Mouse (Mus musculus) ovary, postnatal 14 days (tissue): Measurements from ENCODE around the gene Gm5089.

Experiments
- DNase-seq: peaks from one replicate; pipeline ENCODE4 v3.0.0; 2022; ENCODE audit warnings: low spot score

Gm5089 gene

DNA sequence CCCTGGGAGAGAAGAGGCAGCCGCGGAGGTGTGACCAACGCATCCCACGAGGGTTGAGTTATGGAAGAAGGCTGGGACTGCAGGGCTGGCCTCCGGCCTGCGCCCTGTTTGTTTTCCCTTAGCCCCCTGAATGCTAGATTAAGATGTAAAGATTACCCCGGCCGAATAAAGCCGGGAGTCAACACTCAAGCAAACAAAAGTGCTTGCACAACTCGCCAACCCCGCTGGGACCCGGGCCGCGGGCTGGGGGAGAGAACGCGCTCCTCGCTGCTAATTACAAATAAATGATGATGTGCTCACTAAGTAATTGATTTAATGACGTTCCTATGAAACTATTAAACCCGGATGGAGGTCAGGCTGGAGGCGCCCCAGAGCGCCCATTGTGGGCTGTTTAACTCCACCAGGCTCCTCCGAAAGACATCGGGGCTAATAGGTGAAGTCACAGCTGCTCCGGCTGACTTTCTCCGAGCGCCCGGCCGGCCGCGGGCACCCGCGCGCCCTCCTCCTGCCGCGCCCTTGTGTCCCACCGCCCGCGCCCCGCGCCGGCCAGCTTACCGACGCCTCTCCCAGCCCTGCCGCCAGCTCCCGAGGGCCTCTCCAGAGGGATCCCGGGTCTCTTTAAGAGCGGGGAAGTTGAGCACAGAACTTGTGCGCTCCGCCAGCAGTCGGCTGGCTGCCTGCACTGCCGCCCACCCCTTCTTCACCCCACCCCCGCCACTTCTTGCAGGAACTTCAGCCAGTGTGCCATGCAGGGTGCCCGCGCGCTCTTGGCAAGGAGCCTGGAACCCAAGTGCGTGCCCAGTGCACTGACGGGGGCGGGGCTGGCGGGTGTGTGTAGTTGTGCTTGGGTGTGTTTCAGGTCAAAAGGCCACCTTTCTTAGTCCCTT, at the start of gene Gm5089:
TSS of gene Gm5089 (minus strand) at position 620 of the 887 bp plus-strand sequence.
- no peak for DNase-seq

DNA sequence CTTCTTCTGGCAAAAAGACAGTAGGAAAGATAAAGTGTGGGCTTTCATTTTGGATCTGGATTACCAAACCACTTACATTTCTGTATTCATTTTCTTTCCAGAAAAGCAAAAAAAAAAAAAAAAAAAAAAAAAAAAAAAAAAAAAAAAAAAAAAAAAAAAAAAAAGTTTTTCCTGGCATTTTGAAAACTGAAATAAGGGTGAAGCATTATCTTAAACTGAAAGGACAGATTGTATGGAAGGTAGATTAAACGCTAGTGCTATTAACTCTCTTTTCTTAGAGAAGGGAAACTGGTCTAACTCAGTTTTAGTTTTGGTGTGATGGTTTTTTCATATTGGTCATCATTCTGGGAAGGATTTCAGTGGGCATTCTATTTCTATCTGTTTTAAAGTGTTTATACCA, 41.1 kb upstream of the Gm5089 start:
- DNase-seq = no peak

DNA sequence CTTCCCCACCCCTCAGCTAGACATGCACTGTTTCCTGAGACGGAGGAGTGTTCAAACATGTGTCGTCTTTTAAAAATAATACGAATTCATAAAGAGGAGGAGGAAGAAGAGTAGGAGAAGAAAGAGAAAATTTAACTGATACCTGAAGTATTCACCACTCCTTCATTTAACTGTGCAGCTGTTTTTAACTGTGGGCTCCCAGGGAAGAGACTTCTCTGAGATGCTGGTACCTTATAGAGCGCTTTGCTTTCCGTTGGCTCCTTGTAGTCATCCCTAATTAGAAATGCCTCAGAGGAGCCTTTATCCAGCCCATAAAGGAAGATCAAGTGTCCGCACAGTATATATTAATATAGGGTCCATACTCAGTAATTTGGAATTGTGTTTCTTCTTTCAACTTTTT, 40.6 kb upstream of the Gm5089 start:
- DNase-seq = no peak

DNA sequence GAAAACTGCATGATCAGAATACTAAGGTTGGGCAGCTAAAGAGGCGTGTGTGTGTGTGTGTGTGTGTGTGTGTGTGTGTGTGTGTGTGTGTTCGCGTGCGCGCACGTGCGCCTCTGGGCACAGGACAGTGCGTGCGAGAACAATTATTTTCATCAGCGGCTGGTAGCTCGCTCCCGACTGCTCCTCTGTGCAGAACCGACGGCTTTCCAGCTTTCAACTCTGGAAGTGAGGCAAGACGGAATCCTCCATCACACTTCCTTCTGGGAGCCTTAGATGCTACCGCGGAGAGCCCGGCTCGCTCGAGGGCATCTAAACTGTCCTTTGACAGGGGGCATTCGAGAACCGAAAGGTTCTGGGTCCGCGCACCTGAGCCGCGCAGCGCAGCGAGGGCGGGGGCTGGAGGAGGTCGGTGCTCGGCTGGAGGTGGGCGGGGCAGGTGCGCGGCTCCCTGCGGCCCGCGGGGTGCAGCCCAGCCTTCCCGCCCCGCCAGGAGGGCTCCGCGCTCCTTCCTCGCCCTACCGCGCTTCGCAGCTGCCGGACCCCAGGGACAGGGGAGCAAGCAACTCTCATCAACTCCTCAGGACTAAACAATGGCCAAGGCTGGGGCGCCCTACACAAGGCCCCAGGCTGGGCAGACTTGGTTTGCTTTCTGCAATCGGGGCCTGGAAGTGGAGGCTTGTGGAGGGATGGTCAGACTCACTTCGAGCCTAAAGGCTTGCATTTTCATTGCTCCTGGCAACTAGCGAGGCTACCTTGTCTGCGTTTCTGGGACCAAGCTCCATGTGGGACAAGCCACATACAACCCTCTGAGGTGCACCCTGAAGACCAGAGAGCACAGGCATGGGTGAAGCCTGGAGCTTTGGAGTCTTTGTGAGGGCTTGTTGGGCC, 39.8 kb upstream of the Gm5089 start, which contains the start of gene Gm10837:
TSS of gene Gm10837 (plus strand) at position 146 of the 888 bp plus-strand sequence.
- DNase-seq = no peak

DNA sequence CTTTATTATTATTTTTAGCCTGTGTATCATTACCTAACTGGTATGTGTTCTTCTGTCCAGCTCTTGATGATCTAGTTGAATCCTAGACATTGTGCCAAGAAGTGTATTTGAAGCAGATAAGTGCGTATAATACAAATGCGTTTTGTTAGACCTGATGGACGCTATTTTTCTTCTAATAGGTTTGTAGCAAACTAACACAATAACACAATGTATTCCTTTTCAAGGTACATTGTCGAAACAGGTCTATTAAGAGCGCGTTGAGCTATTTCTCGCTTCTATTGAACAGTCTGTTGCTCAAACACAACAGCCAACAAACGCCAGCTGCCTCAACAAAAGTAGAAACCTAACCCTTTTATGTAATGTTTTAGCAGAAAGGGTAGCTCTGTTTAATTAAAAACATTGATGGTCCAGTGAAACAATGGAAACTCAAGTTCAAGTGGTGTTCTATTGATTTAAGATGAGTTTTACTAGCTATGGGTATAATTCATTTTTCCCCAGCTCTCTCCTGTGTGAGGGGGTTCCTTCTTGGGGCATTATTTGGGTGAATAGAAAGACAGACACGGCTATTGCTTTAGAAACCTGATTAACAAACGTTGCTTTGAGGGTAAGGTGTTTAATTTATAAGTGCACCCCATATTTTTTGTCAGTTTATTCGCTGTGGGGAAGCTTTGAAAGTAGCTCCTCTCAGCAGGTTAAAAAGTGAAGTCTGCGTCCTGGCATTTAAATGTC, 38.9 kb upstream of the Gm5089 start:
- DNase-seq = no peak

DNA sequence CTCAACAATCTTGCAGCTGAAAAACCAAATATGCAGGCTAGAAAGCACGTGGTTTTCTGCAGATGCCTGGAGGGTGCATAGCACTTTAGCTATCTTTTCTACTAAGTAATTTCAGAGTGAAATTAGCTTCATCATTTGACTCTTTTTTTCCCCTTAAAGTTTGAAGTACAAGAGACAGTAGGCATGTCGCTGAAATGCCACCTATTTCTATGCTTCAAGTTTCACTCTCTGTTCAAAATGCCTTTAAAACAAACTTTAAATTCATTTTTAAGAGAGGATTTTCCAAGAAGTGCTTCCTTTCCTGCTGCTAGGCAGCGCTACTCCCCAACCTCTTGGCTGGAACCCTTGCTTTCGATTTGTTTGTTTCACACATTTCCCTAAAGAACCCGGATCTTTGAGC, 38.1 kb upstream of the Gm5089 start:
- DNase-seq = no peak

DNA sequence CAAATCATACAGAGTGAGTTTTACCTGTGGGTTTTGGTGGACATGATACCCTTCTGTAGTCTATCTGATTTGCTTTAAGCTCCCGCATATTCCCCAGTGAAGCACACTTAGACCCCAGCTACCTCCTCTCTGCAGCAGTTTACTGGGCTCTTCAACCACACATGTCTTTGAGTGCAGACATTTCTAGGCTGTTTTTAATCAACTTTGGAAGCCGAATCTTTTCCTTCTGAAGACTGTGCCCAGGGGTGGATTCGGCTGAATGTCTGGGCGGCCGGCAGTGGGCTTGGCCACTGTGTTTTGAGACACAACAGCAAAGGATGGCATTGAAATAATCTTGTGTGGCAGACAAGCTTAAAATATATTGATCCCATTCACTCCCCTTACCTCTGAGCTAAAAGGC, 36.5 kb upstream of the Gm5089 start:
- no peak for DNase-seq

DNA sequence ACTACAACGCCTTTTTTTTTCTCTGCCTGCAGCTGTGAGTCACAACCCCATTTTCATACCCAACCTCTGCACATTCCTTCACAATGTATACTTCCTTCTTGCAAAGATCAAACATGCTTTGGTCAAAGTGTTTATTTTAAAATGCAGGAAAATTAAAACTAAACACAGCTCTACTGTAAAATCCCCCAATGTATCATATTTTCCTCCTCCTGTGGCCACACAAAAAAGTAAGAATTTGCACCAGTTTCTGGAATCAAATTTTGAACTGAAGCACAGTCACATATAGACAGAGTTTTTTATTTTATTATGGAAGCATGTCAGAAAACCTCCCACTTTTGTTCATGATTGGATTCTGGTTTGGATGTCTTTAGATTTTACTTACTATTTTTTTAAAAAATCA, 35.7 kb upstream of the Gm5089 start:
- DNase-seq = no peak

DNA sequence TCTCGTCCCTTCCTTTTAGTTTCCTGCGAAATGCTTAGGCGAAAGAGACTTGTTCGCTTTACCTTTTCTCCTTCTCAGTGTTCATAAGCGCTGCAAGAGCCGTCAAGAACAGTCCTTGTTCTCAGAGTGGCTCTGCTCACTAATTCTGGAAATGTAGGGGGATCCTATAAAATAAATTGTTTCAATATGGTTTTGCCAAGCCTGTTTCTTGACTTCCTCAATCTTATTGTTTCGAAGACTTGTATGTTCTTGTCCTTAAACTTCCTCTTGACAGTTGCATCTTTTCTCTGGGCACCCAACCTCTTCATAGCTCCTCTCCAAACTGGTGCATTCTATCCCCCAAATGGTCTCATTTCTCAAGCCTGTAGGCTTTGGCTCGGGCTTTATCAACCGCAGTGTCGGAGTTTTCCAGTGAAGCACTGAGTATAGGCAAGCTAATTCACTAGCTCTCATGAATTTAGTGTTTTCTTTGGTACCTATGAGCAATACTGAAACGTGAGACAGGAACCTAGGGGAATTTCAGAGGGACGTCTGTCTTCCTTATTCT, 34.8 kb upstream of the Gm5089 start:
- DNase-seq = no peak

DNA sequence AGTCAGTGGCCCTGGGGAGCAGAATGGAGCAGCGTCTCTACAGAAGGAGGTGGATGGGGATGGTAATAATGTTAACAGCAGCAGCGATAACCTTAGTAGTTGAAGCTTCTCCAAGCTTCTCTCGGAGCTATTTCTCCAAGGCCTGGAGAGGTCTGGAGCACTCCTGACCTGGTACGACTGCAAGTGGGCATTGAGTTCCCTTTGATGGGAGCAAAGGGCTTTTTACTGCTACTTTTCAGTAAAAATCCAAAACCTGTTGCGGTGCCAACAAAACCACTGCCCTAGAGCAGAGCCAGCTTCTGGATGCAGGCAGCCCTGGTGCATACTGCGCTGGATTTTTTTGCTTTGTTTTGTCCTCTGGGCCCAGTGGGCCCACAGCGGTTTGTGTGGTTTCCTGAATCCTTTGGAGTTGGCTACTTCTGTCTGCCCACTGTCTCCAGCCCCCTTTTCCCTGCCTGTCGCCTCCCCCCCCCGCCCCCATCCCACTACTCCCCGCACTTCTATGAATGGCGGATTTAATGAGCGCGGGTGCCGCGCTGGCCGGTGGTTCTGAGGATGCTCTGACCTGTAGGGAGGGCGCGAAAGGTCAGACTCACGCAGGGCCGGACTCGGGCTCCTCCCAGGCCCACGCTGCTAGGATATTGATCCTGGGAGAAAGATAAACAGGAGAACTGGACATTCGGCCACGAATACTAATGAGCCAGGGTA, 34.1 kb upstream of the Gm5089 start:
- no peak for DNase-seq

DNA sequence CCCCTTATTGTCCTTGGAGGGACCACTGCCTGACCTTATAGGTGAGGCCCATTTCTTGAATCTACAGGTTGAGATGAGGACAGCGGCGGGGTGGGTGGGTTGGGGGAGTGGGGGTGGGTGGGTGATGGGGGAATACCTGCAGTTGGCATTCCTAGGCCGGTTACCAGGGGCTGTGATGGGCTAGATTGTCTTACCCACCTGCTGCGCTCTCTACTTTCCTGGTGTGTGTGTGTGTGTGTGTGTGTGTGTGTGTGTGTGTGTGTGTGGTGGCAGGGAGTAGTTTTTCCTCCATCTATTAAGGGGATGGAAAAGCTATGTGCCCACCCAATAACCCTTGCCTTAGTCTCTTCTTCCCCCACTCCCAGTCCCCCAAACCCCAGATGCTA, 33.5 kb upstream of the Gm5089 start:
- no peak for DNase-seq

DNA sequence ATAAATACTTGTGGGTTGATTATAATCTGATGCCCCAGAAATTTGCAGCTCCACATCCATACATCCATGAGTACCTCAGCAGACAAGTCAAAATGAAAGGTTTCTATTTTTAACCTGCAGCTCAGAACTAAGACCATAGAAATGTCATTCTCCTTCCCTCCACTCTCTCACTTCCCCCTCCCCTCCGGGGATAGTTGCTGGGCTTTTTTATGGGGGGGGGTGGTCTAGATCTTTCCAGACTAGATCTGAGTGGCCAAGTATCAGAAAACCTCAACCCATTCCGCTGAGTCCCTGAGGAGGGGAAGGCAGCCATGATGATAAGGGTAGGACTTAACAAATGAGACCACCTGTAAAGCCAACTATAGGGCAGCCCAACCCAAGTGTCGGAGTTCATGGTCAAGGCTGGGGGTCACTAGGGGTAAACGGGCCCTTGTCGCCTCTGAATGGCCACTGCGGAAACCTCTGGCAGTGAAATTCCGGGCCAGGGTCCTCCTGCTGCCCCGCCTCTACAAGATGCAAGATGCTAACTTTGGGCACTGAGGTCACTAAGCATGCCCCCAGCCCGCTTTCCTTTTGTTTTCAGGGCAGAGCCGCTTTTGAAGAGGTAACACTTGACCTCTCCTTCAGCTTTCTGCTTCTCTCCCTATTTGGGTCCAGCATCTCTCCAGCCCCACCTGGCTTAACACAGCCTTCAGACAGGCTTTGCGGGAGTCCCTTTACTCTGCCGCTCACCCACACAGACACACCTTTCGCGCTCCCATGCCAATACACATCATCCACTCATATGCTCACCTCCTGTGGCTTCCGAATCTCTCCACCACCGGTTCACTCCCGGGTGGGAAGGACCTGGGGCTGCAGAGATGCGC, 32.9 kb upstream of the Gm5089 start:
- no peak for DNase-seq

DNA sequence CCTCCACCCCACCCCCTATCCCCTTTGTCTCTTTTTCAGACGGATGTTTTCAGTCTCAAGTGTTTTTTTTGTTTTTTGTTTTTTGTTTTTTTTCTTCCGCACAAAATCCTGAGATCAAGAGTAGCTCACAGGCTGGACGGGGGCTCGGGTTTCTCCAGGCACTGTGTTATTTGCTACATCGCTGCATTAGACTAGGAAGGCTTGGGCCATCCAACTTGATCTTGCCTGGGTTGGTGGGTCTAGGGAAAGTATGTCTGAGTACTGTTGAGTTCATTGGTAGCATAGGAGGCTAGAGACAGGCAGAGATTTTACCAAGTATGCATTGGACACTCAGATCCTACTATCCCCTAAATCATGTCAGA, 32.1 kb upstream of the Gm5089 start:
- no peak for DNase-seq

DNA sequence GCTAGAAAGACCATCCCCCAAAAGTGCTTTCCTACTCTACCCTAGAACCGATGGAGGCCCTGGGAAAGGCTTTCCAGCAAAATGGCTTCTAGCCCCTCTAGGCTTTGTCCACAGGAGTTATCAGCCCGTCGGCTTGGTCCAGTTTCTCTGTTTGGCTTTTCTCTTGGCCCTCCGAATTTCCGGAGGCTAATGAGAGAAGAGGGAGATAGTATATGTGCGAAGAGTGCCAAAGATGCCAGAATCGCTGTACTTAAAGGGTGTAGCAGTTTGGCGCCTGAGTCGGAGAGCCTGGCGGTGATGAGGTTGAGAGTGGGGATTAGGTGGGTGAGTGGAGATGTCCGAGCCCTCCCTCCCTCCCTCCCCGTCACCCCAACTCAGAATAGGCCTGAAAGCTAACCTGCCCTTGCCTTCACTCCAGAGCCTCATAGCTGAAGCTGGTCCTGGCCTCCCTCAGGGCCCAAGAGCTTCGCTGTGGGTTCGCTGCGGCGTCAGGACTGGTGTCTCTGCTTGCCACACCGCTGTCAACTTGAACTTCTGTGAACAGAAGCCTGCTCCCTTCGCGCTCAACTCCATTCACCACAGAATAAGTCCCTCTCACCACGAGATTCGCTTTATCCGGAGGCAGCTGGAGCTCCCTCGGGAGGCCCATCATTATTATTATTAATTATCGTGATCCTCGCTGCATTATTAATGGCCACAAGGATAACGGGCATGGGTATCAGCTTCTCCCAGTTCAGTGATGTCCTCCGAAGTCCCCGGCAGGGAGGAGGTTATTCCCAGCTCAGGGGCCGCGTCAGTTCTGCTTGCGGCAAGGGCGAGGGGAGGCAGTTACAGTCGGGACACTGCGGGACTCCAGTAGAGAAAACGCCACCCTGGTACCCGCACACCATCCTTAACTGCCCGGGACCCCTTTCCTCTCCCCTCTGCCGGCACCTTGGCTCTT, 31.4 kb upstream of the Gm5089 start:
- DNase-seq = no peak

DNA sequence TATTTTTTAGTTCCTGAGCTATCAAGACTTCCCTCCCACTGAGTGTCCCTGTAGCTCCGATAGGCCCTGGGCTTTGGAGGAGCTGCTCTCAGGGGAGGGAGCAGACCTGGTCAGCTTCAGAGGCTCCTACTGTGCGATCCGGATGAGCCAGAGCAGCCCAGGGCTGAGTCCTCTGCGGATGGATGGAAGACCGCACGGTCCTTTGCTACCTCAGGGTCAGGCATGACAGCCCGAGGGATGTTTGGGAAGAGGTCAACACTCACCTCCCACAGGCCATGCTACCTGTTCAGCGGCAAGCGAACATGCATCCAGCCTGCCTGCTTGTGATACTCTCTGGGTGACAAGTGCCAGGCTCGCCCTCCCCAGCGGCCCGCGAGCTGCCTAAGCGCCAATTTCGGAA, 30.3 kb upstream of the Gm5089 start:
- DNase-seq = no peak

DNA sequence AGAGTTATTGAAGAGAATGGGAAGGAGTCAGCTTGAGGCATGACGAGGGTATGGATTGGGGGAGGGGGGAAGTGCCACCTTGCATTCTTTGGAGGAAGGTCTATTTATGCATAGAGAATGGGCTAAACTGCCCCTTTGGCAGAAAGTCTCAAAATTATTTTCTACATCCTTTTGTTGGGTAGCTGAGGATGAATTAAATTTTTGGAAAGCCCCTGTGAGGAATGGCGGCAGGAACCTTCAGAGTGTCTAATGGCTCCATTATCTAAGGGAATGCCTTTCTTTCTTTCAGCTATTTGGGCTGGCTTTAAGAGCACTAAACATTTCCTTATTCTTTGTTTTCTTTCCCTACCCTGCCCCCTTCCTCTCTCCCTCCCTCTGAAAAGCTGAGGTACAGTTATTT, 29.4 kb upstream of the Gm5089 start:
- no peak for DNase-seq

DNA sequence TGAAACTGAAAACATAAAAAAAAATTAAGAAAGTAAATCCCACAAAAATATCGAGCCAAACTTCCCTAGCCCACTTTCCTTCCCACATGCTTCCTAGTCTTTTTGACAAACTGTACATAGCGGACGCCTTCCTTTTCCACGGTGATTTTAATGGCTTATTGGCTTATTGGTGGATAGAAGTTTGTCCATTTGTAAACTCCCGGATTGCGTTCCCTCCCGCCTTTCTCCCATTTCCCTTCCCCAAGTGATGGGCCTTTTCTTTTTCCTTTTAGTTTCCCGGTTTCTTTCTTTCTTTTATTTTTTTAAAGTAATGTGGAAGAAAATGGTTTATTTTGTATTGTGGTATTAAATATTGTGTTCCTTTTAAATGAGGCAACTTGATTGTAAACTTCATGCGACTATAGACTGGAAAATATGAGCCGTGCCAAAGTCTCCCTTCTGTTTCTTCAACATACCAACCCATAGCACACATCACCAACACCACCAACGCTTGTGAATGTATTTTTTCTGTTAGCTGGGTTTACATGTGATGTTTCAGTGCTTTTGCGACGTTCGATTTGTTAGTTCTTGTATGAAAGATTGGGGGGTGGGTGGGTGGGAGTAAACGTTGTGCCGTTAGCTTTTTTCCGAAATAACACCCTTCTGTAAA, 28.7 kb upstream of the Gm5089 start:
- no peak for DNase-seq

DNA sequence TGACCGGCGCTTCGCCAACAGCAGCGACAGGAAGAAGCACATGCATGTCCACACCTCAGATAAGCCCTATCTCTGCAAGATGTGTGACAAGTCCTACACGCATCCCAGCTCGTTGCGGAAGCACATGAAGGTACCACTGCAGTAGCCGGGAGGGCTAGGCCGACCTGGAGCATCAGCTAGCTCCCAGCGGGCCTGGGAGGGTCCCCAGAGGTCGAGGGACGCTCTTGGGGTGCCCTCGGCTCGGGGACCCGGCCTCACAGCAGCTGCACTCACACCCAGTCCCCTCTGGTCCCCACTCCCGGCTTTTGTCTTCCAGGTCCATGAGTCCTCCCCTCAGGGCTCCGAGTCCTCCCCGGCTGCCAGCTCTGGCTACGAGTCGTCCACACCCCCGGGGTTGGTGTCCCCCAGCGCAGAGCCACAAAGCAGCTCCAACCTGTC, 27.7 kb upstream of the Gm5089 start:
- DNase-seq = no peak
